Mouse (Mus musculus): ENCODE measurements around the gene Spon1. TPM values are rescaled to one million over a fixed set of nuclear protein-coding genes. Genes with fewer than 3 reads are reported as not detected.

Spon1 gene
- total RNA-seq, 4 experiments from 2014 or later: 1.0 to 4.8 (median 2.0) TPM

DNA sequence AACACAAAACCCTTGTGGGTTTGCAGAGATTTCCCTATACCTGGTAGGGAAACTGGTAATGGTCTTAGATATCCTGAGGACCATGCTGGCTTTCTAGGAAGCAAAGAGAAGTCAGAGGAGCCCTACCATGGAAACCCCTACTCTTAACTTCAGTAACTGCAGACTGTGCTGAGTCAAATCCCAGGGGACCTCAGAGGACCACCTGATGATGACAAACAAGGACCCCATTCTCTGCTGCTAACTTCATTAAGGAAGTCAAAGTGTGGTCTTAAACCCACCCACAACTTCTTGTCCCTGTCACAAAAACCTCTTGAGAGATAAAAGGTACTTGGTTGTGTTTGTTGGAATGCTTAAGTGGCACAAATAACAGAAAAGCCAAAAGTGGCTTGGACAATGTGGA is 222.4 kb downstream of the Spon1 start:
- no peak for DNase-seq (ENCODE audit: low spot score in 2 of 2)

DNA sequence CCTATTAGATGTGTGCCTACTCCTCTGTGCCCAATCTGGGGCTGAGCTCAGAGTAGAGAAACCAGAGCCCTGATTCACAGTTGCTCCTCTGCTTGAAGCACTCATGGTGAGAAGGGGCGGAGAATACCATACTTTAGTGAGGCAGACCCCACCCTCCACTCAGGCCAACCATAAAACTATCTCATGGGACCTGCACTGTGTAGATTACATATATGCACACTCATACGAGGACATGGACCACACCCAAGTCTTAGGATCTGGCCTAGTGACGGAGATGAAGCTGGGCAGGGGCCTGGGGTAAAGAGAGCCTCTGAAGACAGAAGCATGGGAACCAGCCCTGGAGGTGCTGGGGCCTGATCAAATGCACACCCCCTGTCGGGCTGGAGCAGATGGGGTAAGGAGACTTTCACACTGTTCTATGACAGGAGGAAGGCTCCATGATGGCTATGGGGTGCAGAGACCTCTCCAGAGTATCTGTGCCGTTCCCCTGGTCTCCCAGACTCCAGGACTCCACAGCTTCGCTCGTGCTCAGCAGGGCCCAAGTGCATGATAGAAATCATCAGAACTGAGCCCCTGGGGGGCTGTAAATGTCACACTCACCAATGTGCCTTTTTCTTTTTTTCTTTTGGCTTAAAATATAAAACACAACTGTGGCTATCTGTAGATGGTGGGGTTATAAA is 232.0 kb downstream of the Spon1 start:
- DNase-seq (ENCODE audit: low spot score in 2 of 2): no peak

DNA sequence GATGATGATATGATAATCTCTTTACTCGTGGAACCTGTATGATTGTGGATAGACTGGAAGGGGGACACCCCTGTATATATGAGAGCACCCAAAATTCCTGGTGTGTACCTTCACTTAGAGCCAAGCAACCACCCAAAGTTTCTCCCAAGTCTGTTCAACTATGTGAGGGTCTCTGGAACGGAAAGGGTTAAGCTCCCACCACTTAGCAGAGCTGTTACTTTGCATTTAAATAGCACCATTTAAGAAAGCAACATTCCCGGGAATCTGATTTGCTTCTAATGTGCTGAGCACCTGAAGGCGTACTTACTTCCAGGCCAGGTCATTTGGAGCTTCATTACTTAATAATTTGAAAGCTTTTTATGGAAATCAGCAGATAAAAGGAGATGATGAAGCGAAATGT is 238.4 kb downstream of the Spon1 start:
- no peak for DNase-seq (ENCODE audit: low spot score in 2 of 2)

DNA sequence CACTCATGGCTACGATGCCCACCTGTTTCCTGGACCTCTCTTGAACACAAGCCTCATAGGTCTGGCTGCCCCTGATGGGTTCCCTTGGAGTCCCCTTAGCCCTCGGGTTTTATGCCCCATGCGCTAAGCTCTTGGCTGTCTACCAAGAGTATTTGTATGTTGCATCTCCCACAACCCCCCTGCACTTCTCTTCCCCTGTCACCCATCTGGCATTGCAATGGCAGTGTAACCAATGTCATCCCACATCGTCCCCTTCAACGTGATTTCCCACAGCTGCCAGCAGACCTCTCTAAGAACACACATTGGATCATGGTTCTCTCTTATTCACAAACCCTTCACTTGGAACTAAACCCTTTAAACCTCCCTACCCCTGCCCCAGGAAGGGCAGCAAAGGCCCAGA is 239.7 kb downstream of the Spon1 start:
- DNase-seq (ENCODE audit: low spot score in 2 of 2): no peak

DNA sequence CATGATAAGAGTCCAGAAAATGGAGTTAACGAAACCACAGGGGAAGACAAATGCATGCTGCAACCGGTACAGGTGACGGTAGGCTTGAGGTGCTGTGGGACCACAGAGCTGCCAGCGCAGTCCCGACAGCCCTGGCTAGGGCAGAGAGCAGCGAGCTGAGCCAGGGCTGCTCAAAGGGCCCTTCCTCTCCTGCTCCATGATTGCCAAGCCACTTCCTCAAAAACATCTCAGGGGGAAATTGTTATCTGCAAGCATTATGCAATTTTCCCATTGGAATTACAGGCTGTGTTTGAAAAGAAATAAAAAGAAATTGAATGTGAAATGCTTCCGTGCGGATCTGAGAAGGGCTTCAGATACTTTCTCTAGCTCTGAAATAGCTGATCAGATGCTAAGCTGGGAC is 240.7 kb downstream of the Spon1 start:
- no peak for DNase-seq (ENCODE audit: low spot score in 2 of 2)

DNA sequence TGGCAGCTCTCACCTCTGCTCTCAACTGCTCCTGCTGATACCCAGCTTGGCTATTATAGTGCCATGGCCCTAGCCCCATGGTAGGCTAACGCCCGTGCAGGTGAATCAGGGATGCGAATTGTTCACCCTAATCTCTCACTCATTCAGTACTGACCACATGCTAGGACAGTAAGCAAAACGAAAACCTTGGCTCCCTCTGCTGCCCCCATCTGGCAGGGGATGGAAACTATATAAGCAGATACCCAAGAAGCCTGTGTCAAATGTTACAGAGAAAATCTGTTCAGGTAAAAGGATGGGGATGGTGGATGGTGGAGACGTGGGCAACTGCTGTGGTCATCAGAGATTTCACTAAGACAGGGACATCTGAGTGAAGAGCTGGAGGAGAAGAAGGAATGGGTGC is 241.8 kb downstream of the Spon1 start:
- DNase-seq (ENCODE audit: low spot score in 2 of 2): no peak

DNA sequence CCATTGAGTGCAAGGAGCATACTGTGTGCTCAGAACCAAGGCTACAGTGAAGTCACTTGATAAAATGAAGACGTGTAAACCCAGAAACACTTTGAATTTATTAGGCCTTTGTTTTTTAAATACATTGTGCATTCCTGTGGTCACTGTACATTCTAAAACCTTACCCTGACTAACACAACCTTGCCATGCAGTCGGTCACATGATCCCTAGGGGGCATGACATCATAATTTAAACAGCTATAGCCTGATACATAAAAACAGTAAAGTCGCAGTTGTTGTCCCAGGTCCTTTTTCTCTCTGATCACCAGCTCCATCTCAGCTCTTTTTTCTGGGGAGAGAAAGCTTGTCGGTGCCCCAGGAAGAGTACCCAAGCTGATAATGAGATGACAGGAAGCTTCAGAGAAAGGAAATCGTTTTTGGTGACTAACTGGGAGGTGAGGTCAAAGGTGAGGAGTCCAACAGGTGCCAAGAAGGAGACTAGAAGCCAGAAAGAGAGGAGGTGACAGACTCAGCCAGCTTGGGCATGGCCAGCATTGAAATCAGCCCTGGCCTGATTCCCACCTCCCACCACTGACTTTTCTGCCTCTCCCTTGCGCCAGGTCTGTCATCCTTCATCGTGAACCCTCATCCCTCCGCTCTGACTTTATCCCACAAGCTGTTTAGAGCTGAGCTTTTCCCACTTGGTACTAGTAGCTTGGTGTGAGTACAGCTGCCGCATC is 246.1 kb downstream of the Spon1 start:
- no peak for DNase-seq (ENCODE audit: low spot score in 2 of 2)

DNA sequence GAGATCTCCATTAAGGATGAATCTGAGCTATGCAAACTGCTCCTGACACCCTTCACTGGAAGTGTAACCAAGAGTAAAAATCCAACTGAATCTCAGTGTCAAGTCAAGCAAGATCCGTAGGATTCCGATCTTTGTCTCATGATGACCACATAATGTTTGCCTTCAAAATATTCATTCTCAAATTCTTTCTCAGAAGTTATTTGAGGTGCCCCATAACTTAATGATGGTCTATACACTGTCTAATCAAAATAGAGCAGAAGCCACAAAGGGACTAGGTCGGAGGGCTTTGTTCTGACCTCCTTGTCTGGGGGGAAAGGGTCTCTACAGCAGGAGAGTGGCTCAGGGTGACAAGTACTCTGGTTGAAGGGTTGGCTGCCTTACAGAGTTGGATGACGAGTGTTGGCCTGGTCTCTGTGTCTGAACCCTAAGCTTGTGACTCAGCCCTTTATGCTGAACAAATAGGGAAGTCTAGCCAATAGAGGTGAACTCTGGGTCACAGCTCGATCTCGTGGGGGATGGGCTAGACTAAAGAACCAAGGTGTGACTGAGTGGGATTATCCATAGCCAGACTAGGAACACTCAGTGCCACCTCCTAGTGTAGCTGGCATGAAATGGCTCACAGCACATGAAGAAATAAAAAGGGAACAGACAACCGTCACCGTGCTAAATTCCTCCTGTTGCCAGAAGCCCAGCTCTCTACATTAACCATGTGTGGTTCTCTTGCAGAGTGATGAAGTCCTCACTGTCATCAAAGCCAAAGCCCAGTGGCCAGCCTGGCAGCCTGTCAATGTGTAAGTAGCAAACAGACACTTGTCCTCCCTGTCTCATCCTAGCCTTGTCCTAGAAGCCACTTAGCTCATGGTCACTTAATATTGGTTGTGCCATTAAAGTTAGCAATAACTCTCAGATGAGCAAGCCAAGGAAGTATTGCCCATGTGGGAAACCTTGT is 250.5 kb downstream of the Spon1 start:
- no peak for DNase-seq (ENCODE audit: low spot score in 2 of 2)

DNA sequence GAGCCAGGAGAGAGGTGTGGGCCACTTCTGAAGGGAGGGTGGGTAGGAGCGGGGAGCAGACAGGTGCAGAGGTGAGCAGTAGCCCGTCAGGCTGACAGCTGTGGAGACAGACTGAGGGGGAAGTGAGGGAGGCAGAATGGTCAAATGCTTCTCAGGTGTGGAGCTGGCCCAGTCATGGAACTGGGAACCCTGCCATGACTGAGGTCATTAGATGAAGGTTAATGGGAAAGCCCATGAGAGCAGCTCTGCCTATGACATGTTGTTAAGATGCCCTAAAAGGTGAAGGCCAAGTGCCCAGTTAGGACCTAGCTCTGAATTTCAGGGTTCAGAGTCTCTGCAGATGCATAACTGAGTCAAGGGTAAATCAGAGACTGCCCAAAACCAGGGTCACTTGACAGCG is 253.1 kb downstream of the Spon1 start:
- no peak for DNase-seq (ENCODE audit: low spot score in 2 of 2)

DNA sequence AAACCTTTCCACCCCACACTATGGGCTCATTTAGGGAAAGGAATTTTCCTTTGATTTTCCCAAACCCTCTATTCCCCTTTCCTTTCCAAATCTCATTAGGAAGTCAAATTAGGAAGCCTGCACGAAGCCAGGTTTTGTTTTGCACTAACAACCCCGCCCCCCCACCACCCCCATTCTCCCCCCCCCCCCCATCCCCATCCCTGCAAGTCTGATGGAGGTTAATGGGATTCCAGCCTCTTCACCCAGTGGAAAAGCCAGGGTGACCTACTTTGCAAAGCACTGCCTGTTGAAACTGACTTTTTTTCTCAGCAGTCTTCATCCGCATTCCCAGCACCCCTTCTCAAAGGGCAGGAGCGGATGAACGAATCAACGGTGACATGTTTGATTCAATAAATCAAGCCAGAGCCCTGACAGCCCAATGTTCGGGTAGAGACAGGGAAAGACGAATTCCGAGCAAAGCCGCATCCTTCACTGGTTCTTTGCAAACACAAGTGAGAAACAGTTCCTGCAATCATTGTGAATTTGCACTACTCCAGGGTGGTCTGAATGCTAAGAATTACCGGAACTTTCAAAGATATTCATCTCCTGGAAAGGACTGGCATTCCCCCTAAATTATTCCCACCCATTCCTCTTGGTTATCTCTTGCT is 254.4 kb downstream of the Spon1 start:
- DNase-seq (ENCODE audit: low spot score in 2 of 2): no peak

DNA sequence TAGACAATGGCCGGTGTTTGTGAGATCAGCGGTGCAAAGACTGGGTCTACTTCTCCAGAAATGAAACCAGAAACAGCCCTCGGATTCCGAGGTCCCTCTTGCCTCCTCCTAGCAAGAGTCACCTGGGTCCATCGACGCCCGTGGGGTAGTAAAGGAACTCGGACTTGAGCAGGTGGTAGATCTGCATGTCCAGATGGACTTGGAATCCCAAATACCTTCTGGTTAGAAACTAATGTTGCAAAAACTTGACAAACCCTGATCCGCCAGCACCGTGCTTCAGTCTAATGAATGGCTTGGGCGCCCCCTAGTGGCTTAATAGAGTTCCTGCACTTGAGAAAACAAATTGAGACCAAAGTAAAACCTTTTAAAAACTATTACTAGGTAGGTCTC is 254.9 kb downstream of the Spon1 start:
- peak; percentile 36 to 40 for DNase-seq (ENCODE audit: low spot score in 2 of 2)

DNA sequence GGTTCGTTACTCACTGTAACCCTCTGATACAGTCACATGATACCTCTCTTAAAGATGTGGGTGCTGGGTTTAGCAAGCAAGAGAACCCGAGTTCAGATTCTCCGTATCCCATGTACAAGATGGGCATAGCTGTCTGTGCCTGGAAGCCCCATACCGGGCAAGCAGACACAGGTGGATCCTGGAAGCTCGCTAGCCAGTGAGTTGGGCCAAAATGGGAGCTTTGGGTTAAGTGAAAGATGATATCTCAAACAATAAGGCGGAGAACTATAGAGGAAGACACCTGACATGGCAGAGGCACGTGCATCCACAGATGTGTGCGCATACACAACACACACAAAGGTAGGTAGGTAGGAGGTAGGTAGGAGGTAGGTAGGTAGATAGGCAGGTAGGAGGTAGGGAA is 261.1 kb downstream of the Spon1 start:
- no peak for DNase-seq (ENCODE audit: low spot score in 2 of 2)

DNA sequence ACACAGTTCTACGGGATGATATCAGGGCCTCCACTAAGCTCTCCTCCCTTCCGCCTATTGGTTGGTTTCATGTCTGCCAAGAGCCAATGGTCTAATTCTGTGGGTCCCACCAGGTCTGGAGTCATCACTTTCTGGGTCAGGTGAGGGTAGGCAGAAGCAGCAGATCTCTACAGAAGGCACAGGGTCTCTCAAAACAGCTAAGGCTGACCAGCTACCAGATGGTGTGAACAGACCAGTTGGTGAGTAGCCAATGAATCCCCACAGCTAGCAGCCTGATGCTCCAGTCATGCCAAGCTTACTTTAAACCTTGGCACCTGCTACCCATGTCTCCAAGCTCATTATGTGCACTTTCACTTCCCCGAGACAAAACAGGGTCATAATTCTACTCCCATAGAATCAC is 261.6 kb downstream of the Spon1 start:
- no peak for DNase-seq (ENCODE audit: low spot score in 2 of 2)

DNA sequence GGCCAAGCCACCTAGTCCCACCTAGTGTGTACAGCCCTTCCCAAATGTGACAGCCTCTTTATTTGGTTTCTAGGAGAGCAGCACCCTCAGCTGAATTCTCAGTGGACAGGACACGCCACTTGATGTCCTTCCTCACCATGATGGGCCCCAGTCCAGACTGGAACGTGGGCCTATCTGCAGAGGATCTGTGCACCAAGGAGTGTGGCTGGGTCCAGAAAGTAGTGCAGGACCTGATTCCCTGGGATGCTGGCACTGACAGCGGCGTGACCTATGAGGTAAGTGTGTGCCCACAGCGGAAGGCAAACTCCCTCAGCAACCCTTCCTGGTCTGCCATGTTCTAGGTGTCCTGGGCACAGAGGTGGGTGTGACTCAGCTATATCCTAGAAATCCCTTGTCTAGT is 263.0 kb downstream of the Spon1 start:
- DNase-seq (ENCODE audit: low spot score in 2 of 2): no peak

DNA sequence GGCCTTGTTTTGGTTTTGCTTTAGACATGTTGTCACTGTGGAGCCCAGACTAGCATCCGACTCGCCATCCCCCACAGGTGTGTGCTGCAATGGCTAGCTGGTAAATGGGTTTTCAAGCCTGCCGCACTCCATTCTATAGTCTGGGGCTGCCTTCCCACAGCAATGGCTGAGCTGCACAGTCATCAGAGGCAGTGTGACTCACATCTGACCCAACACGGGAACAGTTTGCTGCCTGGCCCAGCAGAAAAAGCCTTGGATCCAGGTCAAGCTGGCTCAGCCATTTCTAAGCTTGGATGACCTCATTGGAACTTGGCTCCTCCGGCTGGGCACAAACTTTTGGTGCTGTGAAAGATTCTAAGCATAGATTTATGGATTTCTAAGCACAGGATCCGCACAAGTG is 263.8 kb downstream of the Spon1 start:
- DNase-seq (ENCODE audit: low spot score in 2 of 2): peak; percentile 76 to 81

DNA sequence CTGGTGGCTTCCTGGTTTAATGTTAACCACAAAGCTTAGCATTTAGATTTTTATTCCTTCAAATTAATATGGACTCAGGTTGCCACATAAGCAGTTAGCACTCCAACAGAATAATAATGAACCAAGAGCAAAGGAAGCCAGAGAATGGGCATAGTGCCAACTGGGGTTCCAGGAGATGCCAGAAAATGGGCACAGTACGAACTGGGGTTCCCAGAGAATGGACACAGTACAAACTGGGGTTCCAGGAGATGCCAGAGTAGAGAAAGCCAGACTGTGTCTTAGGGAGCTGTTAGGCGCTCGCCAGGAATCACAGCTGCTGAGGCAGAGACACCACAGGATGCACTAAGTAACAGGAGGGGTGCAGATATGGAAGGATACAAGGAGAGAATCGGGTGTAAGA is 271.4 kb downstream of the Spon1 start:
- DNase-seq (ENCODE audit: low spot score in 2 of 2): no peak

DNA sequence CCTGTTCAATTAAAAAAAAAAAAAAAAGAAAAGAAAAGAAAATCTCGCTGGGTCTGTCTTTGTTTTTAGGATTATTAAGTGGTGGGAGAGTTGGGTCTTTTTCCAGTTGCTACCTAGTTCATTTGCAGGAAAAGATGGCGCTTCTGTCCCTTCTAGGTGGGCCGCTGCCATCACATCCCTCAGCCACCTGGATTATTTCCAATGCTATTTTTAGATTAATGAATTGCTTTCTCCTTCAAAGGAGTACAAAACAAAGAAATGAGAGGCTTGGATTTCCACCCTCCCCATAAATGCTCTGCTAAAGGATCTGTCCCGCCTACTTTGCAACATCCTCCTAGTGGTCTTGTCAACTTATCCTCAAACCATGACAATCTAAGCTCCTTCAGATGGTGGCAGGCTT is 275.6 kb downstream of the Spon1 start:
- DNase-seq (ENCODE audit: low spot score in 2 of 2): no peak

DNA sequence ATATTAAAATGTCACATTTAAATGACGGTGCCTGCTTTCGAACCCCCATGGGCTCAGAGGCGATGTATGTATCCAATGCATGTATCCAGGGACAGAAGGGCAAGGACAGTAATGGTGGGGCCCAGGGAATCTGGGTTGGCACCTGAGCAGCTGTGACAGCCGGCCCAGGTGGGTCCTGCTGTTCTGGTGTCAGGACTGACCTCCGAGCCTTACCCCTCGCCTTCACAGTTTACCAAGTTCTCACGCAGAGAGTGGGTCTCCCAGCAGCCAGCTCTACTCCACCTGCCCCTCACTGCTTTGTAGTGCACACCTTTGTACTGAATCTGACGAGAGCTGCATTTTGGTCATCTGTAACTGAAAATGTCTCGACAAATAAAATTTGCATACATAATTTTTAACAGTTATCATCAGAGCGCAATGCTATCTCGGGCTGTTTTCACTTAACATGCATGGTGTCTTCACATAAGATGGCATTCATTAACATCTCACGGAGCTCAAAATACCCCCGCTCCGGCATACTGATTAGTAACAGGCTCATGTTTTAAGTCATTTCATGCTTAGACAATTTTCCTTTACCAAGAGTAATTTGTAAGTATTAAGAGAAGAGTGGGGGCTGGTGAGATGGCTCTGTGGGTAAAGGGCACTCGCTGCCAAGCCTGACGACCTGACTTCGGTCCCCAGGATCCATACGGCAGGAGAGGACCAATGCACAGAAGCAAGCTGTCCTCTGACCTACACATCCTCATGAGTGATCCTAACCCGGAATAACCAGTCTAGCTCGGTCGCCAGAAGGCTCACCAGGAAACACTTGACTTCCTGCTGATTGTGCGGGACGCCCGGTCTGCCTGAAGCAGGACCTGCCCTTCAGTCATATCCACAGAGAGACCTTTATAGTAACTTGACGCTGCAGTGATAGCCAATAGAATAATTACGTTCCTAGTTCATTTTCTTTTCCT is 277.5 kb downstream of the Spon1 start:
- no peak for DNase-seq (ENCODE audit: low spot score in 2 of 2)

DNA sequence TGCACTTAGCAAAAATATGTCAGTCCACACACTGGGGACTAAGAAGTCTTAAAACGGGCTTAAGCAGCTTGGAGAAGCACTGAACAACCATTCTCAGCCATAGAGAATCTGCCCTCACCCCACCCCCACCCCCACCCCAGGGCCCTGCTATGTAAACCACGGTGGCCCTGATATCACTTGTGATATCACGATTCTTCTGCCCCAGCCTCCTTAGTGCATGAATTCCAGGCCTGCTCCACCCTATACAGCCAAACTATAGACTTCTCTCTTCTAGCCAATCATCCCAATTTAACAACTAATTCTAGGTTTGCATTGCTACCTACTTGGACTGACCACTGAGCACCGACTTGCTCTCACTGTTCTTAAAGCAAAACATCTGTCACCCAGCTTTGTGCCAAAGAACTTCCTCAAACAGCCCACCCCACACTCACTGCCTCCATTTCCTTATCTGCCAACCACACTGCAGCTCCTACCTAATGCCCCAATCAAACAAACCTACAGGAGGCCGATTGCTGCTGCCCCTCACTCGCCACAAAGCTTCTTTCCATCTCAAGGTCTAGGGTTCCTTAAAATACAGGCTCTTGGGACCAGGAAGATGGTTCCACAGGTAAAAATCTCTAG is 278.2 kb downstream of the Spon1 start:
- no peak for DNase-seq (ENCODE audit: low spot score in 2 of 2)

DNA sequence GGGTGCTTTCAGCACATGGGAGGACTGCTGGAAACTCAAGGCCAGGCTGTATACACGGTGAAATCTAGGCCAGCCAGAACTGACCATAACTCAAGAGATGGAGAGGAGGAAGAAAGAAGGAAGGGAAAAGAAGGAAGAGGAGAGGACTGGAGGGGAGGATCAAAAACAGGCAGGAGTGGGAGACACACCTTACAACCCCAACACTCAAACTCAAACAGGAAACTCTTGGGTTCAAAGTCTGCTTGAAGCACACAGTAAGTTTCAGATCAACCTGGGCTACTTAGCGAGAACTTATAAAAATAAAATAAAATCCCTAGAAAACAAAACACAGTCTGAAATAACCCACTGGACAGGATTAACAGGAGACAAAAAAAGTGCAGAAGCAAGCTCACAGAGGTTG is 280.0 kb downstream of the Spon1 start:
- no peak for DNase-seq (ENCODE audit: low spot score in 2 of 2)
